Mouse (Mus musculus): Measurements from ENCODE around the gene Gm3448.

GRCm38 (mm10) chr17:15058161-15058591 is 16.8 kb upstream of the Gm3448 start:
- TF ChIP-seq CTCF (IDR thresholded peaks at IDR 0.05; ENCODE audit: low read depth), result no peak
- no peak for TF ChIP-seq EP300 (IDR thresholded peaks at IDR 0.05; ENCODE audit: low read depth)

Measured in liver, embryonic 14.5 days (tissue).